Mouse (Mus musculus): Measurements from ENCODE around the gene Grap2. TPM values are rescaled to one million over a fixed set of nuclear protein-coding genes. Genes with fewer than 3 reads are reported as not detected.

The Grap2 gene
- polyA plus RNA-seq, 1 experiment from 2014 or later: 0.32 TPM

- no peak overlapping the region for H3K4me2 ChIP-seq (ENCODE audit: low read depth, low read length)
- H3K36me3 ChIP-seq (ENCODE audit: control insufficient read depth, insufficient read depth, low read length): no peaks in the 10 kb centered on the region
- ATAC-seq (ENCODE audit: low read depth): no peak
- H3K9me3 ChIP-seq (ENCODE audit: control insufficient read depth, low read length): no peaks in the 10 kb centered on the region
- no peak overlapping the region for H3K9ac ChIP-seq (replicated peaks; ENCODE audit: low read depth, low read length)
- H3K4me3 ChIP-seq (ENCODE audit: low read depth, low read length): no peak overlapping the region
- no peak overlapping the region for H3K27ac ChIP-seq (ENCODE audit: low read depth, low read length)
- 95% methylated on average over 6 of the region's 6 CpGs for WGBS
- H3K27me3 ChIP-seq (ENCODE audit: control insufficient read depth, insufficient read depth, low read length): no peaks in the 10 kb centered on the region
- H3K4me1 ChIP-seq (ENCODE audit: control insufficient read depth, insufficient read depth, low read length): no peaks in the 10 kb centered on the region
Measured at GRCm38 (mm10) chr15:80563634-80564208, 8.7 kb upstream of the Grap2 start.

DNA sequence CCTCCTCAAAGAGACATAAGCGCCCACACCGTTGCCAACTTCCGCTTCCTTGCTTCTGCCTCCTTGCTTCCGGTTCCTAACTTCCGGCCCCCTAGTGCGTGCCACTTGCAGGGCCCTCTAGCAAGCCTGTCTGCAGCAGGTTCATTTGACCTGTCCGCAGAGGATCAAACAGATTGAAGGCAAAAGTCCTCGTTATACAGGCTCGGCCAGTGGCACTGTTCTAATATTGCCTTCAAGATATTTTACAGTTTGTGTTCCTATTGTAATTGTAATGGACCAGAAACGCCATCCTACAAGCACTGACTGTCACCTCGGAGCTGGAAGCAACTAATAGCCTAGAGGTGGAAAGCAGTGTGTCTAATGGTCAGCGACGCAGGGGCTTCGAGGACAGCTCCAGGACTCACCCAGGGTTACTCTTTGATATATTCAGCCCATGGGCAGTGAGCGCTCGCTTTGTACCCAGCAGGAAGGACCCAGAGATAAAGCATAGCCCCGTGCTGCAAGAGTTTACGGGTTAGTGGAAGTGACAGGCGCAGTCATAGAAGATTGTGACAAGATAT lies 7.2 kb upstream of the Grap2 start, which contains the start of gene Enthd1:
Enthd1 (minus strand) TSS at position 51 of the 560 bp plus-strand sequence.
- no peak for ATAC-seq (ENCODE audit: low read depth)

DNA sequence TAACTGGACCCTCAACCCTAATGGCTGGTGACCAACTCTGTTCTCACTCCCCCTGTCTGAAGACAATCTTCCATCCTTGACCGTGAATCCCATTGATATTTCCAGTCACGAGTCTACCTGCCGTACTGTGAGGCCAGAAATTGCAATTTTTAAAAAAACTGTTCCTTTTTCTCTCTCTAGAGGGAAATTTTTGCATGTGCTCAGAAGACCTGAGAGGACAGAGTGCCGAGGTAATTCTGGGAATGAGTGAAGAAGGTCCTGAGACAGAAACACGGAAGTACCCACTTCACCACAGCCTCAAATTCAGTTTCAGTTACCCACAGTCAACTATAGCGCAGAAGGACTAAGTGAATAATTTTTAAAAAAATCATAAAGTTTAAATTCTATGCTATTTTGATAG lies 5.7 kb upstream of the Grap2 start:
- H3K27ac ChIP-seq (ENCODE audit: low read depth, low read length): no peak overlapping the region
- H3K4me1 ChIP-seq (ENCODE audit: control insufficient read depth, insufficient read depth, low read length): no peaks in the 10 kb centered on the region
- no peaks in the 10 kb centered on the region for H3K9me3 ChIP-seq (ENCODE audit: control insufficient read depth, low read length)
- H3K4me3 ChIP-seq (ENCODE audit: low read depth, low read length): no peak overlapping the region
- no peak overlapping the region for H3K4me2 ChIP-seq (ENCODE audit: low read depth, low read length)
- H3K36me3 ChIP-seq (ENCODE audit: control insufficient read depth, insufficient read depth, low read length): no peaks in the 10 kb centered on the region
- no peak for ATAC-seq (ENCODE audit: low read depth)
- 95% methylated on average over 6 of the region's 6 CpGs for WGBS
- no peak overlapping the region for H3K9ac ChIP-seq (replicated peaks; ENCODE audit: low read depth, low read length)
- H3K27me3 ChIP-seq (ENCODE audit: control insufficient read depth, insufficient read depth, low read length): no peaks in the 10 kb centered on the region

More for the DNA sequence above, 7.2 kb upstream of the Grap2 start, which contains the start of gene Enthd1:
- 81% methylated on average over 19 of the region's 19 CpGs for WGBS
- Histone ChIP-seq H3K9me3 (ENCODE audit: control insufficient read depth, low read length) (no peaks in the 10 kb centered on the region), H3K4me2 (ENCODE audit: low read depth, low read length) (no peak within 1 kb of the TSS), H3K36me3 (ENCODE audit: control insufficient read depth, insufficient read depth, low read length) (no peaks in the 10 kb centered on the region), H3K9ac (replicated peaks; ENCODE audit: low read depth, low read length) (no peak within 1 kb of the TSS), H3K27me3 (ENCODE audit: control insufficient read depth, insufficient read depth, low read length) (no peaks in the 10 kb centered on the region), H3K27ac (ENCODE audit: low read depth, low read length) (no peak within 1 kb of the TSS), H3K4me3 (ENCODE audit: low read depth, low read length) (no peak within 1 kb of the TSS), H3K4me1 (ENCODE audit: control insufficient read depth, insufficient read depth, low read length) (no peaks in the 10 kb centered on the region)

- no peaks in the 10 kb centered on the region for H3K27me3 ChIP-seq (ENCODE audit: control insufficient read depth, insufficient read depth, low read length)
- H3K9me3 ChIP-seq (ENCODE audit: control insufficient read depth, low read length): no peaks in the 10 kb centered on the region
- H3K4me2 ChIP-seq (ENCODE audit: low read depth, low read length): no peak overlapping the region
- H3K9ac ChIP-seq (replicated peaks; ENCODE audit: low read depth, low read length): no peak overlapping the region
- H3K36me3 ChIP-seq (ENCODE audit: control insufficient read depth, insufficient read depth, low read length): no peaks in the 10 kb centered on the region
- H3K4me3 ChIP-seq (ENCODE audit: low read depth, low read length): no peak overlapping the region
- no peak overlapping the region for H3K27ac ChIP-seq (ENCODE audit: low read depth, low read length)
- no peaks in the 10 kb centered on the region for H3K4me1 ChIP-seq (ENCODE audit: control insufficient read depth, insufficient read depth, low read length)
- WGBS: 60% methylated on average over 3 of the region's 3 CpGs
- ATAC-seq (ENCODE audit: low read depth): no peak
Measured at GRCm38 (mm10) chr15:80567139-80567538, 5.3 kb upstream of the Grap2 start.

GRCm38 (mm10) chr15:80567731-80568130 lies 4.7 kb upstream of the Grap2 start:
- ATAC-seq (ENCODE audit: low read depth): no peak
- Histone ChIP-seq H3K4me3 (ENCODE audit: low read depth, low read length) (no peak overlapping the region), H3K9me3 (ENCODE audit: control insufficient read depth, low read length) (no peaks in the 10 kb centered on the region), H3K36me3 (ENCODE audit: control insufficient read depth, insufficient read depth, low read length) (no peaks in the 10 kb centered on the region), H3K27me3 (ENCODE audit: control insufficient read depth, insufficient read depth, low read length) (no peaks in the 10 kb centered on the region), H3K27ac (ENCODE audit: low read depth, low read length) (no peak overlapping the region), H3K4me2 (ENCODE audit: low read depth, low read length) (no peak overlapping the region), H3K4me1 (ENCODE audit: control insufficient read depth, insufficient read depth, low read length) (no peaks in the 10 kb centered on the region), H3K9ac (replicated peaks; ENCODE audit: low read depth, low read length) (no peak overlapping the region)
- 77% methylated on average over 4 of the region's 4 CpGs for WGBS

DNA sequence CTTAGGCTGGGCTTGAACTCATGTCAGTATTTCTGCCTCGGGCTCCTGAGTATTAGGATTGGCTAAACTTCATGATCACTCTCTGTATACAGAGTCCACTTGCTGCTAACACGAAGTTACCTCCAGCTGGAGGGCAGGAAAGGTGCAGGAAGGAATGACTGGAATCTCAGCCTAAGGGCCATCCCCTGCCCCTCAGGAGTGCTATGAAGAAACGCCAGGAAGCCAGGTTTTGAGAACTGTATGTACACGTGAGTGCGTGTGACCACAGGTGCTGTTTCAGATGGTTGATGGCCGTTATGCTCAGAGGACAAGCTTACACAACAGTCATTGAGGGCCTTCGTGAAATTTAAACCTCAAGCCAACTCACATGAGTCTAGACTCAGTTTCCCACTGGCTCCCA lies 3.2 kb upstream of the Grap2 start:
- ATAC-seq (ENCODE audit: low read depth): no peak
- H3K27ac ChIP-seq (ENCODE audit: low read depth, low read length): no peak overlapping the region
- no peak overlapping the region for H3K4me3 ChIP-seq (ENCODE audit: low read depth, low read length)
- no peaks in the 10 kb centered on the region for H3K4me1 ChIP-seq (ENCODE audit: control insufficient read depth, insufficient read depth, low read length)
- no peak overlapping the region for H3K4me2 ChIP-seq (ENCODE audit: low read depth, low read length)
- no peaks in the 10 kb centered on the region for H3K9me3 ChIP-seq (ENCODE audit: control insufficient read depth, low read length)
- 85% methylated on average over 7 of the region's 7 CpGs for WGBS
- H3K27me3 ChIP-seq (ENCODE audit: control insufficient read depth, insufficient read depth, low read length): no peaks in the 10 kb centered on the region
- H3K36me3 ChIP-seq (ENCODE audit: control insufficient read depth, insufficient read depth, low read length): no peaks in the 10 kb centered on the region
- H3K9ac ChIP-seq (replicated peaks; ENCODE audit: low read depth, low read length): no peak overlapping the region

GRCm38 (mm10) chr15:80570226-80570625 lies 2.2 kb upstream of the Grap2 start:
- no peaks in the 10 kb centered on the region for H3K4me1 ChIP-seq (ENCODE audit: control insufficient read depth, insufficient read depth, low read length)
- H3K27ac ChIP-seq (ENCODE audit: low read depth, low read length): no peak overlapping the region
- 91% methylated on average over 1 of the region's 1 CpGs for WGBS
- no peaks in the 10 kb centered on the region for H3K27me3 ChIP-seq (ENCODE audit: control insufficient read depth, insufficient read depth, low read length)
- H3K9me3 ChIP-seq (ENCODE audit: control insufficient read depth, low read length): no peaks in the 10 kb centered on the region
- no peak overlapping the region for H3K4me3 ChIP-seq (ENCODE audit: low read depth, low read length)
- no peaks in the 10 kb centered on the region for H3K36me3 ChIP-seq (ENCODE audit: control insufficient read depth, insufficient read depth, low read length)
- H3K4me2 ChIP-seq (ENCODE audit: low read depth, low read length): no peak overlapping the region
- no peak for ATAC-seq (ENCODE audit: low read depth)
- H3K9ac ChIP-seq (replicated peaks; ENCODE audit: low read depth, low read length): no peak overlapping the region

DNA sequence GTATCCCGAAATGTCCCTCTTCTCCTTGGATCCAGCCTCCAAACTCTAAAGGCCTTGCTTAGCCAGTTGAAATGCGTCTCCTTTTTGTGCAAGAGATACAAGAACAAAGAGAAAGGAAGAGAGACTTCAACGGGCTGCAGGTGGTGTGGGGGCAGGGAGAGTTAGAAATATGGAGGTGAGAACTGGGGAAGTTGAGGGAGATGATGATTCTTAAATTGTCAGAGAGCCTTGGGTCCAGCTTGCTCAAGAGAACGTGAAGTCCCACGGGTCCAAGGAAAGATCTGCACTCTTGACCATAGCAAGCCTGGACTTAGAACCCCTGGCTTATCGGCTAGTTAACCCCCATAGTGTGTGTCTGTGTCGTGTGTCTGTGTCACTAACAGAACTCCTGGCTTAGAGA lies 783 bp upstream of the Grap2 start:
- no peak overlapping the region for H3K27ac ChIP-seq (ENCODE audit: low read depth, low read length)
- 77% methylated on average over 7 of the region's 7 CpGs for WGBS

GRCm38 (mm10) chr15:80572811-80573520 lies 572 bp downstream of the Grap2 start:
- Histone ChIP-seq H3K4me2 (ENCODE audit: low read depth, low read length) (no peak overlapping the region), H3K36me3 (ENCODE audit: control insufficient read depth, insufficient read depth, low read length) (no peaks in the 10 kb centered on the region), H3K27ac (ENCODE audit: low read depth, low read length) (no peak overlapping the region), H3K4me1 (ENCODE audit: control insufficient read depth, insufficient read depth, low read length) (peaks cover 6% of the 10 kb centered on the region), H3K4me3 (ENCODE audit: low read depth, low read length) (no peak overlapping the region), H3K9me3 (ENCODE audit: control insufficient read depth, low read length) (no peaks in the 10 kb centered on the region), H3K27me3 (ENCODE audit: control insufficient read depth, insufficient read depth, low read length) (no peaks in the 10 kb centered on the region), H3K9ac (replicated peaks; ENCODE audit: low read depth, low read length) (no peak overlapping the region)
- no peak for ATAC-seq (ENCODE audit: low read depth)
- WGBS: 83% methylated on average over 9 of the region's 9 CpGs

More for the DNA sequence above, 783 bp upstream of the Grap2 start:
- no peaks in the 10 kb centered on the region for H3K9me3 ChIP-seq (ENCODE audit: control insufficient read depth, low read length)
- no peaks in the 10 kb centered on the region for H3K36me3 ChIP-seq (ENCODE audit: control insufficient read depth, insufficient read depth, low read length)
- H3K4me2 ChIP-seq (ENCODE audit: low read depth, low read length): no peak overlapping the region
- no peak overlapping the region for H3K9ac ChIP-seq (replicated peaks; ENCODE audit: low read depth, low read length)
- H3K4me1 ChIP-seq (ENCODE audit: control insufficient read depth, insufficient read depth, low read length): no peaks in the 10 kb centered on the region
- H3K27me3 ChIP-seq (ENCODE audit: control insufficient read depth, insufficient read depth, low read length): no peaks in the 10 kb centered on the region
- ATAC-seq (ENCODE audit: low read depth): no peak
- no peak overlapping the region for H3K4me3 ChIP-seq (ENCODE audit: low read depth, low read length)

Data from neural tube, embryonic 14.5 days (tissue).